Mouse (Mus musculus): ENCODE data around the gene Tmem132c.

The Tmem132c gene

GRCm38 (mm10) chr5:127583658-127584057 lies 342.1 kb downstream of the Tmem132c start:
- in situ Hi-C loops (cut with MboI; ENCODE audit: unreplicated experiment in 2 of 2): no loop called here

GRCm38 (mm10) chr5:127587854-127588253 lies 346.2 kb downstream of the Tmem132c start:
- in situ Hi-C loops (cut with MboI; ENCODE audit: unreplicated experiment in 2 of 2): no loop called here

DNA sequence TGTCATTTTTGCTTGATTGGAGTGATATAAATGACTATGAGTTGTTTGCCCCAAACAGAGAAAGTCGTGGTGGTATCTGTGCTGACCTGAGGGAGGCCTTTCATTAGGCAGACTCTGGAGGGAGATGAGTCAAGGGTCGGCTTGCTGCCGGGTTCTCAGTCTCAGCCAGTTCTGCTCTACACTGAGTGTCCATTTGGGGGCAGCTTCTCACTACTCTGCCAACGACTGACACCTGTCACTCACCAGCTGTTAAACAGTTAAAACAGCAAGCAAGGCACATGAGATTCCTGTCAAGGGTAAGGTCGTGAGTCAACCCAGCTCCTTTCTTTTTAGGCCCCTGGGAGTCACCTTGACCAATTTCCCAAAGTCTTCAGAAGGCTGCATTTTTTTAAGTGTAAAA lies 350.8 kb downstream of the Tmem132c start:
- in situ Hi-C loops (cut with MboI; ENCODE audit: unreplicated experiment in 2 of 2): loop anchor here (5.0 kb wide), 2 partner anchors 35 to 55 kb away; no protein-coding TSS in a partner anchor

- in situ Hi-C loops (cut with MboI; ENCODE audit: unreplicated experiment in 2 of 2): loop anchor here (5.0 kb wide), 2 partner anchors 34 to 54 kb away; no protein-coding TSS in a partner anchor
Measured at GRCm38 (mm10) chr5:127592854-127593253, 351.2 kb downstream of the Tmem132c start.

DNA sequence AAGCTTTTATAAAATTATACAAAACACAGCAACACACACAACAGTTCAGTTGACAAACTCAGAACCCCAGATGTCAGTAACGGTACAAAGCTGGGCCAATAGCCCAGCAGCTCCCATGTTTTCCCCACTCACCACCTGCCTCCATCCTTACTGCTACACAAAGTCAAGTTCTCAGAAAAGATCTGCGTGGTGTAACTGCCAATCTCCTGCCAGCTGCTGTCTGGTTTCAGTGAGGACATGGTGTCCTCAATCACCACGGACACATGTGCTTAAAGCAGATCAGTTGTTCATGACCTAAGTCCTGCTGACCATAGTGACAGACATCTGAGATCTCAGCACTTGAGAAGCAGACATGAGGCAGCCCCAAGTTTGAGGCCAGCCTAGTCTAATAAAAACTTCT lies 354.1 kb downstream of the Tmem132c start:
- in situ Hi-C loops (cut with MboI; ENCODE audit: unreplicated experiment in 2 of 2): no loop called here

DNA sequence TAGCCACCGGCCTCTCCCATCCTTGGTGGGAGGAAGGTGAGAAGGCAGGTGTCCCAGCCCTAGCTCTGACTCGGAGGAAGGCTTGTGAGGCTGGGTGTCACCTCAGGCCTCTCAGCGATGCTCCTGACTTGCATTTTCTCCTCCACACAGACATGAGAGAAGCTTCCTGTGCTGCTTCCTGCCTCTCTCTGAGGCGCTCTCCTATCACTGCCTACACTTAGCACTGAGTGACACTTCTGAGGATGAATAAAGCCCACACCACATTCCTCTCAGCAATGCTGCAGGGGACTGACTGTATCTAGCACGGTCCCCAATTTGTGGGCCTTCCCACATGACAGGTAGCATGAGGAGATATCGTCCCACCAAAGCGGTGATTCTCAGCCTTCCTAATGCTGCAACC lies 355.3 kb downstream of the Tmem132c start:
- in situ Hi-C loops (cut with MboI; ENCODE audit: unreplicated experiment in 2 of 2): no loop called here

DNA sequence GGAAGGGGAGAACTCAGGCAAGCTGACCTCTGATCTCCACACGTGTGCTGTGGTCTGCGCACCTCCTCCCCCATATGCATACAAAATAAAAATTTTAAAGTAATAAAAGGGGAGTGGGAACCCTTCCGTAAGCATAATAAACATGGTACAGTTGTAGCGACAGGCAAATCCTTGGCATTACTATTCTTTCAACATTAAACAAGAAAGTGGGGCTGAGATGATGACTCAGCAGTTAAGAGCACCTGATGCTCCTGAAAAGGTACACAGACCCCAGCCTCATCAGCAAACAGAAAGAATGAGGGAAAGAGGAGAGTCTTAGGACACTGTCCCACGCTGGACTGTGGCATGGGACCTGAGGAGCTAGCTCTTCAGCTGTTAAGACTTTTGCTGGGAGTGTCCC lies 361.4 kb downstream of the Tmem132c start:
- in situ Hi-C loops (cut with MboI; ENCODE audit: unreplicated experiment in 2 of 2): loop anchor here in 1 of 2 experiments (25.0 kb wide), 1 partner anchor 1409 kb away; the partner anchor contains the start of genes Ran and Stx2

- in situ Hi-C loops (cut with MboI; ENCODE audit: unreplicated experiment in 2 of 2): loop anchor here in 1 of 2 experiments (25.0 kb wide), 1 partner anchor 1405 kb away; the partner anchor contains the start of genes Ran and Stx2
Measured at GRCm38 (mm10) chr5:127607507-127607906, 365.9 kb downstream of the Tmem132c start.

- in situ Hi-C loops (cut with MboI; ENCODE audit: unreplicated experiment in 2 of 2): loop anchor here in 1 of 2 experiments (25.0 kb wide), 1 partner anchor 1403 kb away; the partner anchor contains the start of genes Ran and Stx2
Measured at GRCm38 (mm10) chr5:127609191-127609714, 367.6 kb downstream of the Tmem132c start.

DNA sequence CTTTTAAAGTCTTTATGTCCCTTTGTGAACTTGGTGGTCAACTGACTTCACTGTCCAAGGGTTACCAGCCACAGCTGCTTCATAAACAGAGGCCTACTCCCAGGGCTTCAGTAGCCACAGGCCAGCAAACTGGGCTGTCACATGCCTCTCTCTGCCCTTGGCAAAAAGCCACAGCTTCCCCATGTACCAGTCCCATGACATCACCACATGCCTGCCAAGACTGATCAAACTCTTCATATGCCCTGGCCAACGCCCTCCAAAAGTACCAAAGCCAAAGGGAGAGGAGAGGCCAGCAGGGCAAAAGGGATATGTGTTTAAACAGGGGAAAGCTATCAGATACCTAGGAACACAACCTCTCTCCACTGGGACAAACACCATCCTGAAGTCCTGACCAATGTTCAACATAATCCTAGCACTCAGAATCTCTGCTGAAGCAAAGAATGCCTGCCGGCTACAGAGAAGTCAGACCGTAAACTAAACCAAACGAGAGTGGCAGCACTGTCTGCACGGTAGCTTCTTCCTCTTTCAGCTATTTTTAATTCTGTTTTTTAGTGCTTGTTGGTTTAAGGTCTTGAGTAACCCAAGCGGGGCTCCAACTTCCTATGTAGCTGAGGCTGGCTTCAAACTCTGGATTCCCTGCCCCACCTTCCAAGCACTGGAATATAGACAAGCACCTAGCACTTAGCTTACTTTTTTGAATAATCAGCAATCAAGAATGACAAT lies 369.3 kb downstream of the Tmem132c start:
- in situ Hi-C loops (cut with MboI; ENCODE audit: unreplicated experiment in 2 of 2): loop anchor here (10.0 to 25.0 kb wide), 2 partner anchors 1401 to 1404 kb away; partner anchors contain the start of genes Ran (in 1 of the 2) and Stx2 (in 1 of the 2)

DNA sequence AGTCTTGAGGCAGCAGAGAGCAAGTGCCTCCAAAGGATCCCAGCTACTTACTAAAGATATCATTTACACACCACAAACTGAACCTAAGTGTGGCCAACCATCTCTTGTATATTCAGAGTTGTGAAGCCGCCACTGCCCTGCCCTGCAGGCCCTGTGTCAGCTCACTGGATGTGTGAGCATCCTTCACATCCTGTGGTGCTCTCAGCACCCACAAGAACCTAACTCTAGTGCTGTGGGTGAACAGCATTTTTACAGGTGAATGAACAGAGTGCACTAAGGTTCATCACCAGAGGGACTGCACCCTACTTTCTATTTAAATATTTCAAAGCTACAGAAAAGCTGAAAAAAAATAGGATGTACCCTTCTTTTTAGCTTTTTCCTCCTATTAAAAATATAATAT lies 370.3 kb downstream of the Tmem132c start:
- in situ Hi-C loops (cut with MboI; ENCODE audit: unreplicated experiment in 2 of 2): loop anchor here (10.0 to 25.0 kb wide), 2 partner anchors 1400 to 1403 kb away; partner anchors contain the start of genes Ran (in 1 of the 2) and Stx2 (in 1 of the 2)

DNA sequence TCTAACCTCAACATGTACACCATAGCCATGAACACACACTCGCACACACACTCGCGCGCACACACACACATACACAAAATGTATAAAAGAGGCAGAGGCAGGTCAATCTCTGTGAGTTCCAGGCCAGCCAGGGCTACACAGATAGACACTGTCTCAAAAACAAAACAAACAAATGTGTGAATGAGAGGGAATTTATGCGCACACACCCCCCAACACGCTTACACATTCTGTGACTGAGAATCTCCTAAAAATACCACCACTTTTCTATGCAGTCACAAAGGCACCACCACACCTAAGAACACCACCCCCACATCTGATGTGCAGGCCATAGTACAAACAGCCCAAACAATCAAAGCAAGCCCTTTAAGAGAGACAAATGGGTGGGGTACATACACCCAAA lies 370.8 kb downstream of the Tmem132c start:
- in situ Hi-C loops (cut with MboI; ENCODE audit: unreplicated experiment in 2 of 2): loop anchor here (10.0 to 25.0 kb wide), 2 partner anchors 1400 to 1402 kb away; partner anchors contain the start of genes Ran (in 1 of the 2) and Stx2 (in 1 of the 2)

Data from v-Abl transformed pro-B cells (cell line).